Mouse (Mus musculus) heart, adult 18-20 months (tissue): ENCODE results near the gene Sox6. TPM values are rescaled to one million over a fixed set of nuclear protein-coding genes. Genes with fewer than 3 reads are reported as not detected.
"Not testable (repeated sequence)": the region's sequence is repeated elsewhere in the genome, so short reads cannot be mapped to it uniquely, and the experiment has no call there.

ENCODE experiments used
- DNase-seq, 2 experiments: peaks; one replicate each; pipeline ENCODE4 v3.0.0; 2021 to 2022; ENCODE audit warnings: mixed read lengths in 1 of 2
- total RNA-seq, 2 experiments: library from RNA; stranded (reverse); gene quantifications; 2 replicates each; pipeline ENCODE4 v1.2.3; 2021

The Sox6 gene
- total RNA-seq, 2 experiments from 2014 or later, result 20.8 to 24.7 TPM

DNA sequence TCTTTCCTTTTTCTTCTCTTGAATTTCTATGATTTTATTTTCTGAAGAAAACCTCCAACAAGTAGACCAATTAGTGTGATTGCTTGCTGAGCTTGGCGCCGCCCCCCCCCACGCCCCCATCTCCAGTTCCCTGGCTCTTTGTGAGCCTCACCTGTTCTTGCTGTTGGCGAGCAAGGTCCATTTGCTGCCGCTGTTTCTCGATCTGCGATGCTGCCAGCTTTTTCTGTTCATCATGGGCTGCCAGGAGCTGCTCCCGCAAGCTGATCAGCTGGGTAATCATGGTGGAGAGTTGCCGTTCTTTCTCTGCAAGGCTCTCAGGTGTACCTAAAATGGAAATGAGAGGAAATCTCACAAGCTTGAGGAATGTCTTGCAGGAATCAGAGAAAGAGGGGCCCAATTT, 376.5 kb downstream of the Sox6 start:
- DNase-seq, result no peak

- DNase-seq, result no peak
Measured at GRCm38 (mm10) chr7:115646696-115647095, 391.9 kb downstream of the Sox6 start.

- DNase-seq, result no peak
Measured at GRCm38 (mm10) chr7:115645971-115646447, 392.6 kb downstream of the Sox6 start.

DNA sequence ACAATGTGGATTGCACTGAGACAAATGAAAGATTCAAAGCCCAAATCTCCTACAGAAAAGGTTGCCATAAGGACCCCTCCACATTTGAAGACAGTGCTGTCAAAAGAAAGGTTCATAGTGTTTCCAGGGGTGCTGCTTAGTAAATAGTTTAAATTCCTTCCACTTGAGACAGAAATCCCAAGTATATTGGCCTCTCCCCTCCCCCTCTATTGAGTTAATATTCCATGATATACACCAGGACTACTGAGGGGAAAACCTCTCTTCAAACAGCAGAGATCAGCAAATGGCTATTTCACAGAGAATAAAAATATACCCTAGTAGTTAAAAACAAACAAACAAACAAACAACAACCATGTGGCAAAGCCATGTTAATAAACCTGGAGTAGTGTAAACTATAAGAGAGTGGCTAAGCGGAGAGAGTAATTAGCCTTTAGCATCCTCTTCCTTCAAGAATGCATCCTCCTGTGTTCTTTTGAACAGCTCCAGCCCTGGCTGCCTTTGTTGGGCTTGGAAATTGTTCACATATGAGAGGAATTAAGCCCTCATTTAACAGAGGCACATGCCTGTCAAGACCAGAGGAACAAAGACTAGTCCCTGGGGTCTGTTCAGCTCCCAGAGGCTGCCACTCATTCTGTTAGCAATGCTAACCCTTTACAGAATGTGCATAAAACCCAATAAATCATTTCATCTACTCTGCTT, 393.2 kb downstream of the Sox6 start:
- DNase-seq, result no peak

GRCm38 (mm10) chr7:115630691-115631090, 407.9 kb downstream of the Sox6 start:
- no peak for DNase-seq

- no peak for DNase-seq
Measured at GRCm38 (mm10) chr7:115630287-115630686, 408.3 kb downstream of the Sox6 start.

DNA sequence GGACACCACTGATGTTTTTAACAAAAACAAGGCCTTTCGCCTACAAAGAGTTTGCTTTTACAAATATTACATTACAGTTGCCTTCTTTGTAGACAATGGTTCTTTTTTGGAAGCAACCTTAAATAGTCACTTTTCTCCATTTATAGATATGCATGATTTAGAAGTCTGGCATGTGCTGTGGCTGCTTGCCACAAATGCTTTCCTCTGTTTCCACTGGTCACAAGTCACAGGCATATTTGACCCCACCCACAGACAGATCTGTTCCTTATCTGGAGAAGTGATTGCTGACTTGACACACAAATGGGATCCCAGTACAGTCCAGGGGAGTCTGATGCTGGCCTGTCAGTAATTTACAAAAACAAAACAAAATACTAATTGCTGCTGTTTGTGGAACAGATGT, 409.8 kb downstream of the Sox6 start:
- DNase-seq, result peak in 1 of 2 experiments; percentile 32

DNA sequence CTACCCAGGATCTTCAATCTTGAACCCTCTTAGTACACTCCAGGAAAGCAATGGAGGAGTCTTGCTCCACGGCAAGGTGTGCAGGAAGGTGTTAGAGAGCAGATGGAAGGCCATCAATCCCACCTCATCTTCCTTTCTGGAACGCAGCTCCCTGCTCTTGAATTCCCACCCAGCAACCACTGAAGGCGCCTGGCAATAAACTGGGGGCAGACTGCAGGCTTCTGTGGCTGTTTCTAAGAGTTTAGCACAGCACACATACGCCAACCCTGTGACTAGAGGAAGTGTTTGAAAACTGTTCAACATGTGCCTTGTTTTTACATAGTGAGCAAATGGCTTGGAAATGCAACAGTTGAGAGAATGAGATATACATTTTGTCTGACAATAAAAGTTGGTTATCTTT, 412.6 kb downstream of the Sox6 start:
- no peak for DNase-seq

GRCm38 (mm10) chr7:115624907-115625552, 413.6 kb downstream of the Sox6 start:
- DNase-seq, result no peak

DNA sequence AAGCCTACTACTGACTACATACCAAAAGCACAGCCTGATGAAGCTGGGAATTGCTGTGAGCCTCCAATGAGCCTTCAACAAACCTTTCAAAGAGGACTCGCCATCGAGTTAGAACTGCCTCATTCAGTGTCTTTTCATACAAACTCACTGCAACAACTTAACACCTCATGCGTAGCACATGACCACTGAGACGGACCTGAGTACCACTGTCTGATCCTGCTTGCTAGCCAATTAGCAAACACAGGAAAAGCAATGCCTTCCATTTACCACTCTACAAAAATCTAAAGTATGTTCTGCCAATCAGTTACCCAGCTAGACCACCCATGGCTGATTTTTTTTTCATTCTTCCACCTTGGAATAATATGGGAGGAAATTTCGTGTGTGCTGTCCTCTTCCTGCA, 414.1 kb downstream of the Sox6 start:
- no peak for DNase-seq

GRCm38 (mm10) chr7:115615697-115616237, 422.8 kb downstream of the Sox6 start:
- DNase-seq, result peak; percentile 48

- DNase-seq, result no peak
Measured at GRCm38 (mm10) chr7:115607485-115607884, 431.1 kb downstream of the Sox6 start.

DNA sequence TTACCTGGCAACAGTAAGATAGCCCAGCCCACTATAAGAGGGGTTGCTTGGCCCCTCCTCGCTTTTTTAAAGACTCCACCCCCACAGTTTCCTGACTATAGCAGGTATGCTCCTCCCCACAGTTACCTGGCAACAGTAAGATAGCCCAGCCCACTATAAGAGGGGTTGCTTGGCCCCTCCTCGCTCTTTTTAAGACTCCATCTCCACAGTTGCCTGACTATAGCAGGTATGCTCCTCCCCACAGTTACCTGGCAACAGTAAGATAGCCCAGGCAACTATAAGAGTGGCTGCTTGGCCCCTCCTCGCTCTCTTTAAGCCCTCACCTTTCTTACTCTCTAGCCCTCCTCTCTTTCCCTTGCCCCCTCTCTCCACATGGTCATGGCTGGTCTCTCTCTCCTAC, 432.5 kb downstream of the Sox6 start:
- DNase-seq, result not testable (repeated sequence)

- no peak for DNase-seq
Measured at GRCm38 (mm10) chr7:115604883-115605282, 433.7 kb downstream of the Sox6 start.

GRCm38 (mm10) chr7:115597376-115597775, 441.2 kb downstream of the Sox6 start:
- DNase-seq, result no peak

DNA sequence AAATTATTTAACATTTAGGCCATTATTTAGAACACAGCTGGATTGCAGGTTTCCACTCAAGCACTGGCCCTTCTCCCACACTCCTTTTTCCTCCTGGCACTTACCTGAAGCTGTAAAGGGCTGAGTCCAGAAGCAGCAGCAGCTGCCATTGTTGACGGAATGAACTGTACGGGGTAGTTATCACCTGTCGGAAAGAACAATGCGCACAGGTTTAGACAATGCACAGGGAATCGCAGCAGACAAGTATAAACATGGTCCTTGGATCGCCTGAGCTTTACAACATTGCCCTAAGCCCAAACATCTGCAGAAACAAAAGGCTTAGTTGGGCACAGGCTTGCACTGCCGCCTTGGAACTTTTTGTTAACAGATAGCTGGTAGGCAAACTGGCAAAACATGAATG, 458.1 kb downstream of the Sox6 start:
- DNase-seq, result no peak

- no peak for DNase-seq
Measured at GRCm38 (mm10) chr7:115579826-115580225, 458.8 kb downstream of the Sox6 start.

- DNase-seq, result no peak
Measured at GRCm38 (mm10) chr7:115576387-115576786, 462.2 kb downstream of the Sox6 start.

DNA sequence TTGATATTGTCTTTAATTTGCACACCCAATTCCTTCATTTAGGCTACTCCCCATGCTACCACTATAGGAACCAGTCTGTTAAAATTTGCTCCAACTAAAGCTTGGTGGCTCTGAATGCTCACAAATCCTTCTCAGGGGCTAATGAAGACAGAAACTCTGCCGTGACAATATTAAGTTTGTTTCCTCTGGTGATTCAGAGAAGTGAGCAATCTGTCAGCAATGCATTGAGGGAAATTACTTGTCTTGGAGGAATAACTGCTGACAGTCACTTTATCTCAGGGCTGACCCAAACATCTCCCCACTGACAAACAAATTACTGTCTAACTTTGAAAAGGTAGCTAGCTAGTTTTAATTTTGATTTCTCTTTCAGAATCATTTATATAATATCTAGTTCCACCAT, 463.8 kb downstream of the Sox6 start:
- no peak for DNase-seq

GRCm38 (mm10) chr7:115568821-115569240, 469.8 kb downstream of the Sox6 start:
- peak in 1 of 2 experiments; percentile 11 for DNase-seq

DNA sequence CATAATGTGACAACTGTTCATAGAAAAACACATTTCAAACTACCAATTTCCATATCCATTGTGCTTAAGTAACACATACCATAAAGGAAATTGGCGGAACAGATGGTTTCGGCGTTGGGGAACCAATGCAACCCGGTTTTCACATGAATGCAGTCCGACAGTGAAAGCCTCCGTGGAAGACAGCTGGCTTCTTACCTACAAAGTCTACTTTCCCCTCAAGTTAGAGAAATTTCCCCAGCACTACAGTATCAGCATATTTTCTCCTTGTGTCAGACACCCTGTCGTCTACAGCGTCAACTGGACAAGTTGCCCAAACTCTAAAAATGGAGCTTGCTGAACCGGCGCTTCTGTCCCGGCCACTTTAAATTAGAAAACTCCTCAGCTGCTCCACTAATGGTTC, 470.3 kb downstream of the Sox6 start:
- DNase-seq, result no peak

GRCm38 (mm10) chr7:115566818-115567217, 471.8 kb downstream of the Sox6 start:
- no peak for DNase-seq

- no peak for DNase-seq
Measured at GRCm38 (mm10) chr7:115565060-115565426, 473.6 kb downstream of the Sox6 start.
